Mouse (Mus musculus) myocyte (in vitro differentiated cells): ENCODE measurements around the gene Vdac1.

Source experiments
- CEBPB ChIP-seq: IDR thresholded peaks from 2 replicates; pipeline ENCODE4 v1.6.1; 2011; ENCODE audit warnings: mild to moderate bottlenecking, moderate library complexity; ENCODE audit not compliant: poor library complexity, insufficient read depth, severe bottlenecking
- E2F4 ChIP-seq: IDR thresholded peaks from one replicate; pipeline ENCODE4 v1.6.1; 2011; ENCODE audit warnings: mild to moderate bottlenecking, control low read depth, moderate library complexity; ENCODE audit not compliant: insufficient read depth
- MAX ChIP-seq: IDR thresholded peaks from one replicate; pipeline ENCODE4 v1.6.1; 2011; ENCODE audit warnings: low read depth, mild to moderate bottlenecking, control low read depth
- MYOD1 ChIP-seq, 3 experiments: IDR thresholded peaks; one replicate each; pipeline ENCODE4 v1.6.1; 2011; ENCODE audit warnings: control low read depth in 2 of 3, low read depth in 2 of 3, mild to moderate bottlenecking in 2 of 3, moderate library complexity in 1 of 3; ENCODE audit not compliant: insufficient read length in 2 of 3, control insufficient read depth in 1 of 3
- MYOG ChIP-seq, 3 experiments: IDR thresholded peaks; one replicate each; pipeline ENCODE4 v1.6.1; 2011; ENCODE audit warnings: control low read depth in 2 of 3, low read depth in 2 of 3, mild to moderate bottlenecking in 2 of 3; ENCODE audit not compliant: insufficient read length in 2 of 3, control insufficient read depth in 1 of 3, insufficient read depth in 1 of 3
- POLR2A ChIP-seq: IDR thresholded peaks from one replicate; pipeline ENCODE4 v1.6.1; 2011; ENCODE audit warnings: low read depth, mild to moderate bottlenecking, control low read depth, moderate library complexity; ENCODE audit not compliant: insufficient read length
- POLR2AphosphoS2 ChIP-seq: IDR thresholded peaks from one replicate; pipeline ENCODE4 v1.6.1; 2011; ENCODE audit warnings: low read depth, control low read depth; ENCODE audit not compliant: insufficient read length
- REST ChIP-seq: IDR thresholded peaks from one replicate; pipeline ENCODE4 v1.6.1; 2011; ENCODE audit warnings: mild to moderate bottlenecking, control low read depth, moderate library complexity; ENCODE audit not compliant: insufficient read depth, insufficient read length
- SRF ChIP-seq: IDR thresholded peaks from one replicate; pipeline ENCODE4 v1.6.1; 2011; ENCODE audit warnings: low read depth; ENCODE audit not compliant: control insufficient read depth, insufficient read length
- TCF12 ChIP-seq: IDR thresholded peaks from one replicate; pipeline ENCODE4 v1.6.1; 2011; ENCODE audit warnings: mild to moderate bottlenecking, control low read depth; ENCODE audit not compliant: poor library complexity, insufficient read depth, severe bottlenecking
- TCF3 ChIP-seq: IDR thresholded peaks from one replicate; pipeline ENCODE4 v1.6.1; 2011; ENCODE audit warnings: low read depth, control low read depth; ENCODE audit not compliant: insufficient read length
- USF1 ChIP-seq: IDR thresholded peaks from one replicate; pipeline ENCODE4 v1.6.1; 2011; ENCODE audit warnings: low read depth, mild to moderate bottlenecking, control low read depth, moderate library complexity

DNA sequence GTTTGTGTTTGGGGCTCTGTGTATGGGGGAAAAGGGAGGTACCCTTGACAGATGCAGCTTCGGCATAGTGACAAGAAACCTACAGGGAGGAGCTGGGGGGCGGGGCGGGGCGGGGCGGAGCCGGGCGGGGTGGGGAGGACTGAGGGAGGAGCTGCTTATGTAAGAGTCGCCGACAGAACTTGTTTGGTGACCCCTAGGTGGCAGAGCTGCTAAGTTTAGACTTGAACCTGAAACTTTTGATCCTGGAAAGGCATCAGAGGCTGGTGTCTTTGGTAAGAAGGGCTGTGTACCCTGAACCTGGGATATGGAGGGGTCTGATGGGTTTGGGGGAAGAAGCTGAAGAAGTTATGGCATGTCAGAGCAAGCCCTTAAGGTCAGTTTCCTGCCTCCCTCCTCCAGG lies 9.7 kb upstream of the Vdac1 start:
- TF ChIP-seq MAX = no peak
- no peak for TF ChIP-seq POLR2A
- no peak for TF ChIP-seq TCF12
- TF ChIP-seq CEBPB = no peak
- TF ChIP-seq USF1 = no peak
- no peak for TF ChIP-seq E2F4
- no peak for TF ChIP-seq POLR2AphosphoS2
- TF ChIP-seq MYOG (IDR thresholded peaks at IDR 0.05; ENCODE audit: control insufficient read depth in 1 of 3, insufficient read depth in 1 of 3, insufficient read length in 2 of 3, low read depth in 2 of 3) = no peak
- TF ChIP-seq TCF3 = no peak
- TF ChIP-seq REST = no peak
- no peak for TF ChIP-seq SRF
- no peak for TF ChIP-seq MYOD1 (IDR thresholded peaks at IDR 0.05; ENCODE audit: control insufficient read depth in 1 of 3, insufficient read length in 2 of 3, low read depth in 2 of 3)
